Mouse (Mus musculus) megakaryocyte, embryonic 14.5 days (primary cell): ENCODE data around the gene Ypel3.

Experiments used
- FLI1 ChIP-seq: IDR thresholded peaks from 2 replicates; pipeline ENCODE4 v1.6.1; 2012; ENCODE audit warnings: low read length, inconsistent platforms, mixed read lengths
- GATA1 ChIP-seq: IDR thresholded peaks from 3 replicates; pipeline ENCODE4 v1.6.1; 2012; ENCODE audit warnings: mixed read lengths, low read length, inconsistent platforms, borderline replicate concordance

GRCm38 (mm10) chr7:126825403-126825802 is 48.6 kb downstream of the Ypel3 start:
- TF ChIP-seq GATA1, result no peak
- no peak for TF ChIP-seq FLI1
